Mouse (Mus musculus) 3134 (cell line): ENCODE data around the gene Krtdap.
"Not testable (repeated sequence)": the region's sequence is repeated elsewhere in the genome, so short reads cannot be mapped to it uniquely, and the experiment has no call there.

Experiments
- DNase-seq: peaks from one replicate; pipeline ENCODE4 v3.0.0-alpha.2; 2011; ENCODE audit warnings: low spot score; ENCODE audit not compliant: insufficient read length; ENCODE audit errors: extremely low read depth

Gene Krtdap

GRCm38 (mm10) chr7:30832684-30833083, 45.0 kb downstream of the Krtdap start:
- DNase-seq: not testable (repeated sequence)

- no peak for DNase-seq
Observed at GRCm38 (mm10) chr7:30837277-30837676, 49.6 kb downstream of the Krtdap start.

DNA sequence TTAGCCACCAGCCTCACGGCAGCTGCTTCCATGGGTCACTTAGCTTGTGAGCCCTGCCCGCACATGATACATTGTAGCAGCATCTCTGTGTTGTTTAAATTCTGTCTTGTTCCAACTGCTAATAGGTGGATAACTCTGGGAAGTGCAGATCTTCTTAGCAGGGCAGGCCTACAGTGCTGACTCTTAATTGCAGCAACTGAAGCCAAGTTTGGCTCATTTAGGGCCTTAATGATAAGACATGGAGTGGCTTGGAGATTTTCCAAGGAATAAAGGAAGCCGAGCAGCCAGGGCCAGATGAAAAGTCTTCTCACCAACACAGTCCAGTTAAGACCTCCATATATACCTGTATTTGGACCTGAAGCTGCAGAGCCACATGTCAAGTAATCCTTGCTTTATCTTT, 52.6 kb downstream of the Krtdap start:
- DNase-seq: no peak
